Mouse (Mus musculus): ENCODE measurements at regions not wholly inside any gene's neighbourhood (a gene's known extent, or its start where the extent isn't known, plus 50 kb on each side); places are given as distances from the start of the nearest gene placed in this dataset.

DNA sequence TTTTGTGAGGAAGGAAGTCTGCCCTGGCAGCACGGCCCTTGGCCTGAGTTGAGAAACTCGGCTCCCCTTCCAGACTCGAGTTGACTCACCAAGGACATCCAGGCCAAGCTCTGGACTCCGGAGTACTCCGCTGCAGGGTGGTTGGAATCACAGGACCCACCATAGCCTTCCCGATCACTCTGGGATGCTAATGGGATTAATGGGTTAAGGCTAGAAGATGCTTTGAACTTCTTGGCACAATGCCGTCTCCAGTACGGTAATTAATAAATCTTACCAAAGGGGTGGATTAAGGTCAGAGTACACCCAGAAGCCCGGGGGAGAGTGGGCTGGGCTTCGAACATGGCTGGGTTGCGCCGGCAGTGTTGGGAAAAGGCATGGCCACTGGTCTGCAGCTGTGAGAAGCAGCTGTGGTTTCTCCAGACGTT lies 200.8 kb upstream of the Dio3 start:
- no peak for DNase-seq (ENCODE audit: low read depth, low spot score)

DNA sequence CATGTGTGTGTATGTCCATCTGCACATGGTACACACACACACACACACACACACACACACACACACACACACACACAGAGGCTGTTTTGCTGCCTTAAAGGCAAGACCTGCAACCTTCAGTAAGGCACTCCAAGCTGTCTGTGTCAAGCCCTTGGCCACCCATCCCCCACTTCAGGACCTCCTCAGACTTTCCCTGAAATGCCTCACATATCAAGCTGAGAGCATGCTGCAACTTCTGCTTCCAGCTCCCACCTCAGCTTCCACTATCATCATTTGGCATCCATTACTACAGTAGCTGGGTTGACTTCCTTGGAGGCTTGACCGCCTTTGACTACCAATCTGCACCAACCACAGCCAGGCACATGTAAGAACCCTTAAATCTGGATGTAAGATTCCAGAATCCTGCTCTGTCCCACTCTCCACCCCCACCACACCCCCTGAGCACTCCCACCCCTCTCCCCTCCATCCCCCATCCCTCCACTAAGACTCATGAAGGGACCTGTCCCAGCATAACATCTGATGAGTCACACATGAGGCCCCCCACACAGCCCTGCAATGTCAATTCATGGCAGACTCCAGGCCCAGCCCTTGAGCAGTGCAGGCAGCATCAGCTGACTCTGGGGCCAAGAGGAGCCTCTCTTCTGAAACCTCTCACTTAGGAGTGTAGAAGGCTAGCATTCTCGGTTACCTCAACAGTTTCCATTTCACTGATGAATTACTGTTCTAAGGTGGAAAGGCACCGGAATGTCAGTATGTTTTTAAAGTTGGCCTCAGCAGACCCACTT lies 196.8 kb upstream of the Dio3 start:
- no peak for DNase-seq (ENCODE audit: low read depth, low spot score)

DNA sequence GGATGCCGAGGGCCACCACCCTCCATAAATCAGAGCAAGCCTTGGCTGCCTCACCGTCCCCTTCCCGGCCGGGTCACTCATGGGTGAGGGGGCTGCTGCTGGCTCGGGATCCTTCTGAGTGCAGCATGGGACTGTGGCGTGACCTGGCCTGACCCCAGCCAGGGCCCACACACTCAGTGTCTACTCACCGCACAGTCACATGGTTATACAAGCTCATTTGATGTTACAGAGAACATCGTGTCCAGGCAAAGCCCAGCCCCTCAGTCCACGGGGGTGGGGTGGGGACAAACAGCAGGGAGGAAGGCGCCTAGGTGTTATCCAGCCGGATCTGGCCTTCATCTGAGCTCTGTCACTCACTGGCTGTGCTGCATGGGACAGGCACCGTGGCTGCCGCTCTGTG lies 195.9 kb upstream of the Dio3 start:
- DNase-seq (ENCODE audit: low read depth, low spot score), result no peak

DNA sequence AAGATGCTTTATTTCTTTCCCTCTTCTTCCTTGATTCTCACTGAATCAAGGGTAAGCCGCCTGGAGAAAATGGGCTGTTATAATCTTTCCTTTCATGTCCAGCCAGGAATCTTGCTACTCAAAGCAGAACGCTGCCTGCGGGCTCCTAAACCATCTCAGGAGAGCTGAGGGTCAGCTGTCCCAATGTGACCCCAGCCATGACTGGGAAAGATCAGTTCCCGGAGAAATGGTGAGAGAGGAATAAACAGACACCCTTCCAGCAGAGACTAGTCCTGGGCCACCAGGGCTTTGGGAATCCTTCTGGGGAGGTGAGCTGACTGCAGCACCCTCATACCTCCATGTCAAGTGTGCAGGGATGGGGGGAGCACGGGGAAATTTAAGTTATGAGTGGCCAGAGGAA lies 195.4 kb upstream of the Dio3 start:
- no peak for DNase-seq (ENCODE audit: low read depth, low spot score)

DNA sequence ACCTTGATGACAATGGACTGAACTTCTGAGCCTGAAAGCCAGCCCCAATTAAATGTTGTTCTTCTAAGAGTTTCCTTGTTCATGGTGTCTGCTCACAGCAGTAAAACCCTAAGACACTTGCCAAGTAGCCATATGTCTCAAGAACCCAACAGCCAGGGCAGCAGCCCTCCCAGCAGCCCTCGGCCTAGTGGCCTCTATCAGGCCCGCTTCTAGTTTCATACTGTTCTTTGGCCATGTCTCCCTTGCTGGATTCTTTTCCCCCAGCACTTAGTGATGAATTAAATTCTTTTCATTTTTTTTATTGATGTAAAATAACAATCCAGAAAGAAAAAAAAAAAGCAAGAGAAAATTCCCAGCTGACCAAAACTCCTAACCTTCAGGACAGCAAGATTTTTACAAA lies 191.9 kb upstream of the Dio3 start:
- DNase-seq (ENCODE audit: low read depth, low spot score), result no peak

DNA sequence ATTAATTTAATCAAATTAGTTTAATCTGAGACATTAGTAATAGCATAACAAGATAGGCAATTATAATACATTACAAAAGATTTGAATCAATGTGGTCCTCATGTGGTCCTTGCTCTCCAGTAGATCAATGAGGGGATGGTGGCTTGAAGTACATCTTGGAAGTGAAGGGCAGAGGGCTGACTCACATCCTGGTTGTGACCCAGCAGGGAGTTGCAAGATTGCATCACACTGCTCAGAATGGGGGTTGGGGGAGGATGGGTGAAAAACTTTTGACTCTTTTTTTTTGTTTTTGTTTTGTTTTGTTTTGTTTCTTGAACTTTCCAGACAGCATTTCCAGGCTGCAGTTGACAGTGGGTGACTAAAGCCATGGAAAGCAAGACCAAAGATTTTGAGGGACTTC lies 191.1 kb upstream of the Dio3 start:
- no peak for DNase-seq (ENCODE audit: low read depth, low spot score)

DNA sequence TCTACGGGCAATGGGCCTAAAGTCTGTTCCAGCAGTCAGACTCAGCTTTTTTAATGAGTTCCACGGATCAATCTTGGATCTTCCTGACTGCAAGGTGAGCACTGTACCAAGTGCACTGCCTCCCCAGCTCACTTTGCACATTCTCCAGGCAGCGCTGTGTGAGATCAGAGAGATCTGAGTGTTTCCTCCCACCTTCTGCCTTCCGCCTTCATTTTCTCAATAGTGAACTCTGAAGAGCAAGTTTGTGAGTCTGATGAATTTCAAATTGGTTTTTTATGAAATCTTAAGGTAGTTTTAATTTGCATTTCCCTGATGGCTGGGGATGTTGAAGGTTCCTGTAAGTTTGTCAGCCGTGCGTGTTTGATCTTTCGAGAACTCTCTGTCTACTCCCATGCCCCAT lies 176.7 kb upstream of the Dio3 start:
- no peak for DNase-seq (ENCODE audit: low read depth, low spot score)

DNA sequence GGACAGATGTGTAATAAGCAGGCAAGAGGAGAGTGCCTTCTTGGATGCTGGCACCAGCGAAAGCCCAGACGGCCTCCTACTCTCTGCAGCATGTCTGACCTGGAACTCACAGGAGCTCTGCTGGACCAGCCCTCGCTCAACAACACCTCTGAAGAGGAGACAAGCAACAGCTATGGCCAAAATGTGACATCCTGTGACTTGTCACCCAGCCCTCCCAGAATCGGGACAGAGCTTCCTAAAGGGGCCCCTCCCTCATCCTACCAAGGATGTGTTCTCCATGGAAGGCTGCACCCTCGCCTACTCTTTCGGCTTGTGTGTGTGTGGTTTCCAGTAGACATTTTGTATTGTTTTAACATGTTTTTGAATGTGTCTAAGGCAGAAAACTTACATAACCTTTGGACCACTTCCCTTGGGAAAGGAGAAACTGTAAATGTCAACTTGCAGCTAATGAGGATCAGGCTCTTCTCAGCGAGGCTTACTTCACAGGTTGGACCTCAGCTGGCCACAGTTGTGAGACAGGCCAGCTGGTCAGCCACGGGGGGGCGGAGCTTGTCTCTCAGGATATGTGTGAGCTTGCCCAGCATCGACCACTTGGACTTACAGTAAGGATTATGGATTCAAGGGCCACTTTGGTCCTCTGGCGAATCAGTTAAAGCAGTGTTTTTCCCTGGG lies 166.7 kb upstream of the Dio3 start:
- DNase-seq (ENCODE audit: low read depth, low spot score), result no peak

DNA sequence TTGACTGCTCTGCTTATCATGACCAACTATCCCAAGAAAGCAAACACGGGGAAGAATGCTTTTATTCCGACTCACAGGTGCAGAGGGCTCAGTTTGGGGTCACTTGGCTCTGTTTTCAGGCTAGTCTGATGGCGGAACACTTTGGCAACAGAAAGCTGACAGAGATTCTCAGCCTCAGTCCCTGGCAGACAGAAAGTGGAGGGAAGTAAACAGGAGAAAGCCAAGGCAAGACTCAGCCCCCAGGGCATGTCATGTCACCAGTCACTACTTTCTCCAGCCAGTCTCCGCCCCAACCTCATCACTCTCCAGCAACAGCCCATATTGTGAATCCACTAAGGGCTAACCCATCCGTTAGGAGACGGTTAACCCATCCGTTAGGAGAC lies 166.2 kb upstream of the Dio3 start:
- DNase-seq (ENCODE audit: low read depth, low spot score), result no peak

DNA sequence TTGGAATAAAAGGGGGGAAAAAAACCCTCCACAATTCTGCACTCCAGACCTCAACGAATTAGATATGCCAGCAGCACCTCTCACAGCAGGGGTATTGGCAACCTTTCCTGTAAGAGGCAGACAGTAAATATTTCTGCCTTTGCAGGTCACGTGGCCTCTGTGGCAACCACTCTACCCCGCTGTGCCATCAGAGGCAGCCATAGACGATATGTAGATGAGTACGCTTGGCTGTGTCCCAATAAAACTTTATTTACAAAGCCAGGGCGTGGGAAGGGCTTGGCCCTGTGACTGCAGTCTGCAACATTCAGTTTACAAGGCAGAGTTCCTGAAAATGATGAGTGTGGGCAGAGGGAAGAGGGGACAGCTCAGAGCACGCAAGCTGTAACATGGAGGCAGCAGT lies 158.7 kb upstream of the Dio3 start:
- DNase-seq (ENCODE audit: low read depth, low spot score), result peak; percentile 7

DNA sequence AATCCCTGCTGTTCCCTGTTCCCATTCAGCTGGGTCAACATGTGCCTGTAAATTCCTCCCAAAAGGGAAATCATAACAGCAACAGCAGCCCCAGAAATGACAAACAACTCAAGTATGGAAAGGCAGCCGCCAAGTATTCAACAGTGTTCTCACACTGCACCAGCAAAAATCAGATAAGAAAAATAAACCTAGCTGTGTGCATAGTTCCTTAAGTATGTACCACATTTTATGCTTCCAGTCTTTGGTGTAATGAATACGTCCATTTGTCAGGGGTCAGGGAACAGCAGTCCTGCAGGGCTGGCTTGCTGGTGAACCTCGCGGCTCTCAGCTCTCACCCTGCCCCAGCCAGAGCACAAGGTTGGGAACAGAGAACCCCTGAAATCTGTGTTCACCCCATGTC lies 155.9 kb upstream of the Dio3 start:
- DNase-seq (ENCODE audit: low read depth, low spot score), result no peak

DNA sequence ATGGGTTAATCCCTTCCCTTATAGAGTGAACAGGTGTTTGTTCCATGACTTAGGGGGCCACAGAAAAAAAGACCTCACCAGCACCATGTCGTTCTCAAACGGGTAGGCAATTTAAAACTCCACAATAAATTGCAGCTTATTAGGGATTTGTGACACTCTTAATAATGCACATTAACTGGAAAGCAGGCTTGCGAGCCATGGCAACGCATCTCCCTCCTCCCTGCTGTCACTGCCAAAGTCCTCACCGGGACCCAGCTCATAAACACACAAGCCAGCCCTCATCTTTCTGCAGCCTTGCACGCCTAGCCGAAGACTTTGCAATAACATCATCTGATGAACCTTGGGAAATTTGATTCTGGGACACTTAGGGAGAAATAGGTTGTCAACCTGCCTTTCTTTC lies 152.3 kb upstream of the Dio3 start:
- no peak for DNase-seq (ENCODE audit: low read depth, low spot score)

DNA sequence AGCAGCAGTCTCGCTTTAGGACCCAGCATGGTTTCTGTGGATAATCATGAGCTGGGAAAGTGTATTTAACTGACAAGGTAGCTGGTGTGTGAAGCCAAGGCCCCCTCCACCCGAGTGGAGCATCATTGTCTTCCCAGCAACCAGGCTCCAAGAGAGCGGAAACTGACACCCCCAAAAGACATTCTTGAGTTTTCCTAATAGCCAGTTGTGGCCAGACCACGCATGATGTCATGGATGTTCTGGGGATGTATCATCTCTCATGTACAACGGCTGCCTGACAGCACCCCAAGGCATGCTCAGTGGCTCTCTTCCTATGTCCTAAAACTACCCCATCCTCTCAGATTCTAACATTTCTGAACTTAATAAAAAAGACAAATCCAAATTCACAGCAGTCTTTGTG lies 133.5 kb upstream of the Dio3 start:
- DNase-seq (ENCODE audit: low read depth, low spot score), result no peak

DNA sequence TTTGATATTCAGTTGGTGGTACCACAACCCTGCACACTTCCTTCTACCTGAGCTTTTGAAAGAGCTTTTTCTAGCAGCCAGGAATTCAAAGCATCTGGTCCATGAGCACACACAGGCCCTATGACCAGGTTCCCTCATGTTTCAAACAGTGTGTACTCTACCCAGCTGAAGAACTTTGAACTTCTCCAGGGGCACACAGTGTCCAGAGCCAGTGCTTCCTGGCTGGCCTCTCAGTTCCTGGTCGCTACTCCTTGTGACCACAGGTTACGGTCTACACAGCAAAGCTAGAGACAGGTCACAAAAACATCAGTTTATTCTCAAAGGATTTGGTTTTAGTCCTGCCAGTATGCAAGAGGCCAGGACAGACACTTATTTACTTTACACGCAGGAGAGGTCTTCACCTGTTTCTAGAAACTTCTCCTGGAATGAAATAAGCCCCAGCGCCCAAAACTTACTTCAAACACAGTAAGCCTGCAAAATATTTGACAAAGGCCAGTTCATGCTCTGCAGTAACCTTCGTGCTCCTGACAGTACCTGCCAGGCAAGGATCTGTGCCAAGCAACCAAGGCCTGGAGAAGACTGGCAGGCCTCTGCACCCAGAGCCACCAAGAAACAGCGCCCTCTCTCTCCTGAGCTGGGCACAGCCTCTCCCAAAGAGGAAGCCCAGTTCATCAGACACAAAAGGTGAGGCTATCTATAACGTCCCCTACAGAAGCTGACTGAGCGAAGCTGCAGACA lies 124.5 kb upstream of the Dio3 start:
- no peak for DNase-seq (ENCODE audit: low read depth, low spot score)

DNA sequence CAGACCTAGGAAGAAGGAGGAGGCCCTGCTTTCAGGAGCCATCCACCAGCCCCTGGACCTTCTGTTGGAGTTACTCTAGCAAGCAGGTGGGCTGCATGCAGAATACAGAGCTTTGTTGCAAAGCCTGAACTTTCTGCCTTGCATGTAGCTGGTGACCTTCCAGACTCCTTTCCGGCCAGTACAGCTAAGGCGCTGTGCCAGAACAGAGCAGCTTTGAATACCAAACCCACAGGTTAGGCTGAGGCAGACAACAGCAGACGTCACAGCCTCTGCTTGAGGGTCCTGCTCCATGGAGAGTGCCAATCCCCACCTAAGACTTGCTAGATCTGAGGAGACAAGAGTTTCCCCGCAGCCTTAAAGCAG lies 123.9 kb upstream of the Dio3 start:
- no peak for DNase-seq (ENCODE audit: low read depth, low spot score)

DNA sequence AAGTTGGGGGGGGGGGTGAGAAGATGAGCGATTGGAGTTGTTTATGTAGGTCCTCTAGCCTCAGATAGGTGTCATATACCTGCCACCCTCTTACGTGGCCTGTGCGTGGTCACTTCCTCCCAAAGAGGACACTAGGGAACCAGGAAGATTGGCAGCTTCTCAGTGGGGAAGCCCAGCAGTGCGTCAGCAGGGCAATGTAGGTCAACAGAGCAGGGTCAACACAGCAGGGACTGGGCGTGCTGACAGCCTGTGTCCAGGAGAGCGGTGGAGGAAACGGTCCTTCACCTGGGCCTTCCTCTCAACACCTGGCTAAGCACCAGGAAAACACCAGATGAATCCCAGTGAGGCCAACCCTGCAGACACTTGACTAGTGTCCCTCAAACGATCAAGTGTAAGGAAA lies 122.4 kb upstream of the Dio3 start:
- DNase-seq (ENCODE audit: low read depth, low spot score), result no peak

DNA sequence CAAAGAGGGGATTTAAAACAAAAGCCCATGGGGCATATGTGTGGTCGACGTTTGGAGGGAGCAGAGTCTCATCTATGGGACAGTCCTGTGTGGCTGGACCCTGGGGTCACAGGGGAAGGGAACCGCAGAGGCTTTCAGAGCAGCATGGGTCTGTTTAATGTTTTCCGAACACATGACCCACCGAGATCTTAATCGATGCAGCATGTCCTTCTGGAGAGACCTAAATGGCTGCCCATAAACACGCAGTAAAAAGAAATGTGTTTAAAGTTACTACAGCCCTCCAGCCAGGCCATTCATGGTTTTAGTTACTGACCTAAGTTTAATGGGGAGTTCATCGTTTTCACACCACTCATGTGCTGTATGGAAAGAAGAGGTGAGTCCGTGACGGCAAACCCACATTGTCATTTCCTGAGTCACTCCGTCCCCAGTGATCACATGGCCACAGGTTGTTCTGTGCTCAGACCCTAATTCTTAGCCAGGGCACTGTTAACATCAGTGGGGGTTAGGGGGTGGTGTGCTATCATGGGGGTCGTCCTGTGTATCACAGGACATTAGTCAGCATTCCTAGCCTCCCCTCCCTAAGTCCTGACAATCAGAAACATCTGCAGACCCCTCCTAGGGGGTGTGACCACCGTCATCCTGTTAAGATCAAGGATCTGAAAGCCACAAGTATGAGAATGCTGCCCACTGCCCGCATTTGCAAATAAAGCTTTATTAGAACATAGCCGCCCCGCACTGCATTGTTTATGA lies 120.7 kb upstream of the Dio3 start:
- DNase-seq (ENCODE audit: low read depth, low spot score), result no peak

DNA sequence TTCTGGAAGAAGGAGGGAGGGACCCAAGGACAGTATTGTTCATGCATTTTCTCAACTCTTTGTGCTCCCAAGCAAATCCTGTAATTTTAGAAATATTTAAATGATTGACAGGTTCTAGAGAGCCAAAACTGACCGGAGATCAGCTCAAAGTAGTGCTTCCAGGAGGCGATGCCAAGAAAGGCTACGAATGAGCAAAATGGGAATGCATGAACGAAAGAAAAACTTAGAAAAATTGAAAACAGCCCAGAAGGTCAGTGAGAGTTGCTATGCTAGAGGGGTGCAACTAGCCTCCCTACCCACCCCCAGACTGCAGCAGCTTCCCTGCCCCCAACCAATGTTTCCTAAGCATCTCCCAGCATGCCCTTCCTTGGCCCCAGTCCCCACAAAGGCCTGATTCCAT lies 117.6 kb upstream of the Dio3 start:
- DNase-seq (ENCODE audit: low read depth, low spot score), result no peak

DNA sequence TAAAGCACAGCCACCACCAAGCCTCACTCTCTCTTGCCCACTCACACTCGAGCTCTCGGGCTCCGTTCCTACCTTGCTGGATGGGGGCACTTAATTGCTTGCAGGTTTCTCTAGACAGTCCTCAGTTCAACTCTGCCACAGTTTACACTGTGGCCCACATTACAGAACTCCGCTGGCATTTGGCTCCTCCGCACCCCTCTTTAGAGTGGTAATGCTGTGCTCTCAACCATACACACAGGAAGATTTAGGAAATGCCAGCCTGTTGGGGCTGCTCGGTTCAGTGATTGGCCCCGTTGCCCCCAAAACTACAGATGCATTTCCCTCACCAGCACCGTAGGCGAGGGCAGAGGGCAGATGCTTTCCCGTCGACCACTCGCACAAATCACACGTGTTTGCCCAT lies 113.4 kb upstream of the Dio3 start:
- DNase-seq (ENCODE audit: low read depth, low spot score), result no peak

DNA sequence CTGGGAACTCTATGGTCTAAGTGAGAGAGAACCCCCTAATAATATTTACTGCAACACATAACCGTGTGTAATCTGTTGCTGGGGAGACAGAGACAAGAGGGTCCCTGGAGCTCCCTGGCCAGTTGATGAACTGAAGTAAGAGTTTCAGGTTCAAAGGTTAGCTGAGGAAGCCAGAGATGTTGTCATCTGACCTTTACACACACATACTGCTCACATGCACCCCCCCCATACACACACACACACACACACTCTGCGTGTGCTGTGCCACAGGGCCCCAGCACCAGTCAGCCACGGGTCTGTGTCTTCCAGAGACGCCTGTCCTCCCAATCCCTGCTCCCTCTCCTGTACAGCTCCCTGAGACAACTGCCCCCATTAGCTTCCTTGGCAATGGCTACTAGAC lies 110.5 kb upstream of the Dio3 start:
- no peak for DNase-seq (ENCODE audit: low read depth, low spot score)

DNA sequence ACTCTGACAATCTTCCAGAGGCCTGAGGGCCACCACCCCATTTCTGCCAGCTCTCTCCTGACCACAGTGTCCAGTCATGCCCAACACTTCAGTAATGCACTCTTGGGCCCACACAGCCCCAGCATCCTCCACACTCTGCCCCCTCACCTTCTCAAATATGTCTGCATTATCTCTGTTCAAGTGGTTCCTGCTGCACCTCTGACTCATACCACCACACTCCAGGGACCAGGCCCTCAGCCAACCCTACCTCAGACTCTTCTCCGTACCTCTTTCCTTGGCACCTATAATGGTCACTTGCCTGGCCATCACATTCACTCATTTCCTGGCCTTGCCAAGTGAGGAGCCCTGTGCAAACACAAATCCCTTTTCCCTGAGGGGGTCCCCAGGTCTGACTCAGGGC lies 109.6 kb upstream of the Dio3 start:
- no peak for DNase-seq (ENCODE audit: low read depth, low spot score)

DNA sequence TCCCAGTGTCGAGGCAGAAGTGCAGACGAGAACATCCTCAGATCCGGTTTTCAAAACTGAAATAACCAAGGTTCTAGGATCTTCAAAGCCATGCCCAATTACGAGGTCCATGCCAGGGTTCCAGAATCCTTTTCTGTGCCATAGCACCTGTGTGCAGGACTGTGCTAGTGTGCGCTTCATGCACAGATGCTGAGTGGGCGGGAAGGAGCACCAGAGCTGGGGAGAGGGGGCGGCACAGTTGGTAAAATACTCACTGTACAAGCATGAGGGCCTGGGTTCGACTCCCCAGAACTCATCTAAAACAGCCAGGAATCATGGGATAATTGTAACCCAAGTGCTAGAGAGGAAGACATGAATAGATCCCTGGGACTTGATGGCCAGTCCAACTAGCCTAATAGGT lies 108.4 kb upstream of the Dio3 start:
- no peak for DNase-seq (ENCODE audit: low read depth, low spot score)

Measured in ES-CJ7 (cell line).